Mouse (Mus musculus): Measurements from ENCODE around the gene Fbxl3. TPM values are rescaled to one million over a fixed set of nuclear protein-coding genes. Genes with fewer than 3 reads are reported as not detected.
A peak's percentile ranks its signal among the peaks of the same experiment; 100 is the strongest.

The Fbxl3 gene
- total RNA-seq (2022), result 10 to 100 TPM; 81.8 to 91.9 (median 85.1) TPM

DNA sequence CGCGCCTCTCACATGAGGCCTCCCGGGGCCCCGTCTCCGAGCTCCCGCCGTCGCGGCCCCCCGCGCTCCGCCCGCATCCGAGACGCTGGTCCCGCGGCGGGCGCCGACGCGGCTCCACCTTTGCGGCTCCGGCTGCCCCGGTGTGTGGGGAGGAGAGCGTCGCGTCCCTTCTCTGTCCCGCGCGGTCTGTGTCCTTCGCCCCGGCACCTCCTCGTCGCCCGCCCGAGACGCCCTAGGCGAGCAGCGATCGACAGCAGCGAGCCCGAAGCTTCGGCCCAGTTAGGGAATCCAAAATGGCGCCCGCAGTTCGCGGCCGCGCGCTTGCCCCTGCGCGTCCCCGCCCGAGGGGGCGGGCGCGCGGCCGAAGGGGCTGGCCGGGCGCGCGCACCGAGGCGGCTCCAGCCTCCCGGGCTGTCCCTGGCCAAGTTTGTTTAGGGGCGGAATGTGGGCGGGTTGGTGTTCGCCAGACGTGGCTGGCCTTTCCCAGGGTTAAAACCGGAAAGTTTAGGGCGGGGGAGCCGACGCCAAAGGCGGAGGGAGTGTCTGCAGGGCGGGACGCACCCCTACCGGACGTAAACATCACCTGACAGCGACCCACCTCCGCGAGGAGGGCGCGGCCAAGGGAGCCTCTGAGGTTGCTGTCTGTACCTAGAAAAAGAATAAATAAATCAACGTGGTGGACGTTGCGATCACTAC is at the start of gene Fbxl3:
TSS of gene Fbxl3 (minus strand) at position 329 of the 696 bp plus-strand sequence.
- DNase-seq (ENCODE audit: low spot score in 2 of 2), result peak; percentile 65 to 88

DNA sequence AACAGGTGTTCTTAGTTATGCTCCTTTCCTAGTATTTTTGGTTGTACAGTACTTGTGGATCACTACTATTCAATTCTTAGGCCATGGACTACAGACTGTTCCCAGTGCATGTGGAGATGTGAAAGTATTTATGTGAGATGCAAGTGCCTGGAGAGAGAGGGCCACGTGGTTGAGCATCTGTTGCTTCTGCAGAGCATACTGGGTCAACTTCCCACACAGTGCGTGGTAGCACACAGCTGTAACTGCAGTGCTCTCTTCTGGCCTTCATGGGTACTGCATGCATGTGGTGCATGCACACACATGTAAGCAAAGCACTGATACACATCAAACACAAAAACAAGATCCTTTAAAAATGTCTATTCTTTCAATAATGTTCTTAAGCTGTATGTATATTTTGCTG is 32.6 kb upstream of the Fbxl3 start:
- DNase-seq (ENCODE audit: low spot score in 2 of 2), result no peak

DNA sequence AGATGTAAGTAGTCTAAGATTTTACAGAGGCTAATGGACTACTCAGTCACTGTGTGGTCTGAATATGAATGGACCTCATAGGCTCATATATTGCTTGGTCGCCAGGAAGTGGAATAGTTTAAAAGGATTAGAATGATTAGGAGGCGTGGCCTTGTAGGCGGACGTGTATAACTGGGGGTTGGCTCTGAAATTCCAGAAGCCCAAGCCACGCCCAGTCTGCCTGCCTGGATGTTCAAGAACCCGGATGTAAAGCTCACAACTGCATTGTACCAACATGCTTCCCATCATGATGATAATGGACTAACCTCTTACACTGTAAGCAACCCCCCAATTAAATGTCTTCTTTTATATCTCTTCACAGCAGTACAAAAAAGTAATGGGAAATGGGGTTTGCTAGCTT is 26.4 kb upstream of the Fbxl3 start:
- no peak for DNase-seq (ENCODE audit: low spot score in 2 of 2)

DNA sequence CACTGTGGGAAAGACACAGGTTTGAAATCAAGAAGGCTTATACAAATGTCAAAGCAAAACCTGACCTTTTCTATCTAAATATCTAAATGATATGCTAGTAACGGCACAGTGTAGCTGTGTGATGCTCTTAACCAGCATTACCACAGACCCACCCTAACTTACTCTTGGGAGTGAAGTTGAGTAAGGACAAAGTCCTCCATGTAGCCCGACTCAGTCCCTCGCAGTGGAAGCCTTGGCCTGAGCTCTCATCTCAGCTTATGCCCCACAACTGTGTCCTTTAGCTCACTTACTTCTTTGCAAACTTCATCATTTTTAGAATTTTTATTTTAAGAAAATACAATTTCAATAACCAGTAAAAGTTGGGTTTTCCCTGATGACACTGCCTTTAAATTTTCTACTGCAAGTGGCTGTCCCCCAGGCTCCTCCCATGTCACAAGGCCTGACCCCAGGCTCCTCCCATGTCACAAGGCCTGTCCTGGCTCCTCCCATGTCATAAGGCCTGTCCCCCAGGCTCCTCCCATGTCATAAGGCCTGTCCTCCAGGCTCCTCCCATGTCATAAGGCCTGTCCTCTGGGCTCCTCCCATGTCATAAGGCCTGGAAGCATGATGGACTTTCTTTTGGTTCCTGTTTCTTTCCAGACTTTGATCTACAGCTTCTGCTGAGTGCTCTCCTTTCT is 15.8 kb upstream of the Fbxl3 start:
- no peak for DNase-seq (ENCODE audit: low spot score in 2 of 2)

DNA sequence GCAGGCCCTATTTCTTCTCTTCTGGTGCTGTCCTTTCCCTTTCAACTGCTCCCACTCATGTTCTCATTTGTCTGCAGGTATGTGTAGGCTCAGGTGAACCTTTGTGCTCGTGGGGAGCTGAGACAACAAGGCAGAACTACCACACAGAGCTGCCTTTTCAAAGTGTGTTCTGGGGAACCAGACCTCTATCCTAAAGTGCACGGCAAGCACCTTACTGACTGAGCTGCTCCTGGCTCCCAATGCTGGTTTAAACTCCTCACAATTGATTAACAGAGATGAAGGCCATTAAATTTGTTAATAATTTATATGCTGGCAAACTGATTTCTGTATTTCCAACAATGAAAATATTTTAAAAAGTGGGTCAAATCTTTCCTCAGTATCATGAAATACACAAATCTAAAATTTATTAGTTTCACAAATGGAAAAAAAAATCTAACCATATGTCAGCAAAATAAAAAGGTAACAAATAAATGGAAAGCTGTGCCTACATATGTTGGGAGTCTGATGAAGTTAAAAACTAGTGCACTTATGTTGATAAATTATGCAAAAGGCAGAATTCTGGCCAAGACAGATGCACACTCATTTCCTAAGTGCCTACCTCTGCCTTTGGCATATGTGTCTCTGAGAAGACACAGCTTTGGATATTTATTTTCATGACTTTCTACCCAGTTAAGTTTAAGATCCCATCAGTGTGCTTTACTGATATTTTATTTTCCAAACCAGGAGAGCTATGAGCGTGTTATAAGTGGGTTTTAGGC is 13.4 kb upstream of the Fbxl3 start:
- DNase-seq (ENCODE audit: low spot score in 2 of 2), result no peak

DNA sequence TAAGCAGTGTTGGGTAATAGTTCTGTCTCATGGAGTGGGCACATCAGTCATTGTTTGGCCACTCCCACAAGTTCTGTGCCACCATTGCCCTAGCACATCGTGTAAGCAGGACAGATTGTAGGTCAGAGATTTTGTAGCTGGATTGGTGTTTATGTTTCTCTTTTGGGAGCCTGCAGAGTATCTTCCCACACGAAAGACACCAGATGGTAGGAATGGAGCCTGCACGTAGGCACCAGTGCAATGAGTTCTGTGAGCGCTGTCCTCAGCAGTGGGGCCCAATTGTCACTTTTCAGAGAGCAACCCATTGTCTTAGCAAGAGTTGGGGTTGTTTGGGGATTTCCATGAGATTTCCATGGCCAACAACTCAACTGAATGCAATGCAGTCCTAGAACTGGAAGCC is 10.6 kb upstream of the Fbxl3 start:
- DNase-seq (ENCODE audit: low spot score in 2 of 2), result peak in 1 of 2 experiments; percentile 54

DNA sequence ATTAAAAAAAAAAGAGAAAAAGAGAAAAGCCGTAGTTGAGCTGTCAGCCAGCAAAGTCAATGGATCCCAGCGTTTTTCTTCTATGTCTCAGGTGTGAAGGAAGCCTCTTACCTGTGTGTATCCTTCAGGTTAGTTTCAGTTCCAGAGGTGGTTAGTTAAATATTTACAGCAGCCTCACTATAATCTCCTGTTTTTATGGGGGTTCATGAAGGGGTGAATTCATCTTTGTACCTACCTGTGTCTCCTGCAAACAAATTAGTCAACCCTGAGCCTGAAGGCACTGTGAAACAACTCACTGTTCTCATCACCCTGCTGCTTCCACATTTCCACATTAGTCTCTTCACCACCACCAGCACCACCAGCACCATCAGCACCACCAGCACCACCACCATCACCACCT is 6.9 kb upstream of the Fbxl3 start:
- DNase-seq (ENCODE audit: low spot score in 2 of 2), result no peak

DNA sequence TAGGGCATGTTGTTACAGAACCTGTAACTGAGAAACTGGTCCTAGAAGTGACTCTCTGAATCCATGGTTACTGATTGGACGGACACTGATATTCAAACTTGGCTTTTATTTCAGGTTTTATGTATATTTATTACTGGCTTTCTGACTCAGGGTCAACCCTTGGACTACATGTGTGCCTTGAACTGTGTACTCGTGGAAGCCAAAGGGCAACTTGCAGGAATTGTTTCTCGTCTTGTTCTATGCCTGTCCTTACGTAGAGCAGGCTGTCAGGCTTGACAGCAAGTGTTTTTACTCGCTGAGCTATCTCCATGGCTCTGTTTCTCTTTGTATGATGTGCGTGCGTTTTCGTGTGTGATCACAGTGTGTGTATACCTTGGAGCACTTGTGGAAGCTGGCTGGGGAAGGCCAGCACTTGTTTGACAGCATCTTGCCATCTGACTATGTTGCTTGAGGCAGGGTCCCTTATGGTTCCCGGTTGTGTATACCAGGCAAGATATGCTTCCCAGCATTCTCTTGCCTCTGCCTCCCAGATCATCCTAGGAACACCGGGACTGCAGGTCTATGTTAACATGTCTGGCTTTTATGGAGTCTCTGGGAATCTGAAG is 3.5 kb upstream of the Fbxl3 start:
- DNase-seq (ENCODE audit: low spot score in 2 of 2), result no peak

DNA sequence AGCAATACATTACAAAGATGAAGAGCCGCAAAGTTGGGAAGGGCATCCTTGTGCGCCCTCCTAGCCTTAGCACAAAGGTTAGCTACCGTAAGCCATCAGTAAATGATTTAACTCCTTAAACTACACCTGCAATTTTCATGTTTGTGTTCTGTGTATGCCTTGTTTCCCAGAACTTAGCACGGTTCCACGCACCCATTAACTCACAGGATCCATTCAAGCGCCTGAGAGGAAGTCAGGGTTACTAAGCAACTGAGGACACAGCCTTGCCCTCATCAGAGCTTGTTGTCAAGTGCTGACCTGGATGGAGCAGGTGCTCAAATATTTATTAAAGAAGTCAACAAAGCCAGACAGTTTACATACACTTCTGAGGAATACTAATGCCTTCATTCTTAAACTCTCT is 2.9 kb upstream of the Fbxl3 start:
- no peak for DNase-seq (ENCODE audit: low spot score in 2 of 2)

DNA sequence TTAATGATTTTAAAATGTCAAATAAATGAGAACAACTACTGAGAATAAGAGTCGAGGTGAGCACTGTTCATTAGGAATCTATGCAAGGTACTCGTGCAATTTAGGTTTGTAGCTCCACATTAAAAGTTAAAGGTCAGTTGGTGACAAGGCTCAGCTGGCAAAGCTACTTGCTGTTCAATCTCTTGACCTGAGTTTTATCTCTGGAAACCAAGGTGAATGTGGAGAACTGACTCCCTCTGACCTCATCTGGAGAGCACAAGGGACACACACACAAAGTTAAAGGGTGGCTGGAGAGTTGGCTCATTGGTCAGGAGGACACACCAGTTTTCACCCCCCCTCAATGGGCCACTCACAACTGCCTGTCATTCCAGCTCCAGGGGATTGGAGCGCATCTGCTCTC is 1.8 kb upstream of the Fbxl3 start:
- no peak for DNase-seq (ENCODE audit: low spot score in 2 of 2)

DNA sequence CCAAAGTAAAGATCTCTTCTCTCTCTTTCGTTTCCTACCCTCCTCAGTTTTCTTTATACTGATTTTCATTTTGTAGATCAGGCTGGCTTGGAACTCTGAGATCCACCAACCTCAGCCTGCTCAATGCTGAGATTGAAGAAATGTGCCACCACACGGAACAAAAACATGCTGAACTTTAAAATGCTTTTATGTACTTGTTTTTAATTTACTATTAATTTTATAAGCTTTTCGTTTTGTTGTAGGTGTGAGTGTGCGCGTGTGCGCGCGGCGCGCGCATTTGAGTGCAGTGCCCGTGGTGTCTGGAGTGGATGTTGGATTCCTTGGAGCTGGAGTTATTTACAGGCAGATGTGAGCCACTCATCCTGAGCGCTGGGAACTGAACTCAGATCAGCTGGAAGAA is 930 bp upstream of the Fbxl3 start:
- no peak for DNase-seq (ENCODE audit: low spot score in 2 of 2)

DNA sequence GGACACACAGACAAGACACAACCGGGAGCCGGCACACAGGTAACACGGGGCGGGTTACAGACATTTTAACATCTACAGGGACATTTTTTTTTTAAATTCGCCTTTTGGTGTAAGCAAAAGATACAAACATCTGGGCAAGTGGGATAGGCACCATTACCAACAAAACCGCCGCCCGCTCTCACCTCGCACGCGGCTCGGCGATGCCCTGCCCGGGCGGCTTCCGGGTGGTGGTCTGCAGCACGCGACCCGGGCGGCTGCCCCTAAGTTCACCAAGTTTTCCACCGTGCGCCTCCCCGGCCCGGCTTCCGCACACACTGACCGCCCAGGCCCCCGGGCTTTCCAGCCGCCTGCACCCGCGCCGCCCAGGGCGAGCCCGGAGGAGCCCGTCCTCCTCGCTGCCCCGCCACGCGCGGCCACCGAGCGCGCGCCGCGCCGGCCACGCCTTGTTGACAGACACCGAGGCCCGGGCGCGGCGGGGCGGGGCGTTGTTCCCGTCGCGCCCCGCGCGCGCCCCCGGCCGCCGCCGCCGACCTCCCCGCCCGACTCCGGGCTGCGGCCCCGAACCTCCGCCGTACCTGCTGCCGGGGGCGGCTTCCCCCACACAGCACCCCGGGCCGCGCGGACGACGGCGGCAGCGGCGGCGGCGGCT is 655 bp downstream of the Fbxl3 start:
- DNase-seq (ENCODE audit: low spot score in 2 of 2), result peak; percentile 60 to 81

DNA sequence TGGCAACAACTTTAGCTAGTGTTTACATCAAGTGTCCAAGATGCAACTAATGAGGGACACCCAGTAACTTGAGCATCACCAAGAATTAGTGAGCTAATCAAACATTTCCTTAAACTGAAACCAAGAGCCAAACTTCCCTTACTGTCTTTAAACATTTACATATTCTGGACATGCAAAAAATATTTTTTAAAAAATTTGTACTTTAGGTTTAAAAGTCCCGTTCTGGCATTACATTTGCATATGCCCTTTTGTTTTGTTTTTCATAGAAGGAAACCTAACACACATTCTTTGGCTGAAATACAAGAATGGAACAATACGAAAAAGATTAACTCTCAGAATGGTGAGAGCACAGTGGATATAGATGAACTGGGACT is 1.2 kb downstream of the Fbxl3 start:
- DNase-seq (ENCODE audit: low spot score in 2 of 2), result no peak

DNA sequence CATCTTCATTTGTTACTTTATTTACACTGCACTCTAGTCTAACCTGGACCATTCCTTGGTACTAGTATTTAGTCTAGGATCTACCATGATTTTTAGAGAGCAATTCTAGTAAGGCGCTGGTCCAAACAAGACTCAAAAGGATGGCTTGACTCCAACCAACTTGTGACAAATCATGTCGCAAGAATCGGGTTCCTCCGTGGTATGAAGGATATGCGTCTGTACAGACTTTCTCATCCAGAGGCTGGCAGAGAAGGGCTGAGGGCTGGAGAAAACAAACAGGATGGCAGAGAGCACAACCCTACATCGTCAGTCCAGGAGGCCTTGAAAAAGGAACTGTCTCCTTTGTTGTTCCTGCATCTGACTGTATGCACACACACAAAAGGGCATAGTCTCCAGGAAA is 2.7 kb downstream of the Fbxl3 start:
- no peak for DNase-seq (ENCODE audit: low spot score in 2 of 2)

DNA sequence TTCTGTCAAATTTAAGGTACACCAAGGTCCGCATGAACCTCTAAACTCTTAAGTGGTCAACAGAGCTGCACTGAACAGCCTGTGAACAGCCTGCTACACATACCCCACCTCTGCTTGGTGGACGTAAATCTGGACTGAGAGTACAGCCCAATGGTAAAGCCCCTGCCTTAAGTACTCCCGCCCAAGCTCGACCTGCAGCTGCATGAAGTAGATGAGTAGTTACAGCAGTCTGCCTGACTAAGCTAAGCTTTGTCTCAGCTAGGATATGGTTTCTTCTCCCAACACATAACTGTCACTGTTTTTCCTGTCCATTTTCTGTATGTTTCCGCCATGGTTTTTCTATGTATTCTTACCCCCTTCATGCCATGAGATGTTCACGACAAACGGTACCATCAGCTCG is 3.5 kb downstream of the Fbxl3 start:
- no peak for DNase-seq (ENCODE audit: low spot score in 2 of 2)

DNA sequence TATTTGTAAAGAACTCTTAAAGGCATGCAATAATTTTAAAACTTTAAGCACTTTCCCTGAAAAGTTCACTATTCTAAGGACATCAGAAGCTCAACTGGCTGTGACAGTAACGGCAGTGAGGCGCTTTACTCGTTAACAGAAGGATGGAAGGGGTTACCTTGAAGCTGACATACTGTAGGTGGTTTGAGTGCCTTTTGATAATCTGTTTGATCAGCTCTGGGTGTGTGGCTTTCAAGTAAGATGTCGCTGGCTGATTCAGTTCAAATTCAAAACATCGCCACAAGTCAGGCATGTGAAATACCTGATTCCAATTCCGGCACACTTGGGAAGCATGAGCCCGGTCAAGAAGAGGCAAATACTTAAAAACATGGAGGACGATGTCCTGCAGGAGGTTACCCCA is 4.3 kb downstream of the Fbxl3 start:
- no peak for DNase-seq (ENCODE audit: low spot score in 2 of 2)

DNA sequence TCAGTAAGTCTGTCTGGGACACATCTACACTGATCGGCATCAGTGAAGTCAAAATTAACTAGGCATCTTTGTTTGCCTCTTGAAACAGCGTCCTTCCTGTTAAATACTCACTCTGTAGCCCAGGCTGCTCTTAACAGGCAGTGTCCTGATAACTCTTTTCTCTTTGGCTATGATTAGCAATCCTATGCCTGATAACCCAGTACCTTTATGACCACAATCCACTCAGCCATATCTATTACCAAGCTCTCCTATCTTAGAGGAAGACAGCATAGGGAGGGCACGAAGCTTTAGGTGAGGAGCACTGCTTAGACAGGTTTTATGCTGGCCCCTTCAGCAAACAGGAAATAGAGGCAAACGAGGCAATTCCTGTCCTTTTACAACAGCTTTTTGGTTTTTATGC is 5.7 kb downstream of the Fbxl3 start:
- DNase-seq (ENCODE audit: low spot score in 2 of 2), result no peak

DNA sequence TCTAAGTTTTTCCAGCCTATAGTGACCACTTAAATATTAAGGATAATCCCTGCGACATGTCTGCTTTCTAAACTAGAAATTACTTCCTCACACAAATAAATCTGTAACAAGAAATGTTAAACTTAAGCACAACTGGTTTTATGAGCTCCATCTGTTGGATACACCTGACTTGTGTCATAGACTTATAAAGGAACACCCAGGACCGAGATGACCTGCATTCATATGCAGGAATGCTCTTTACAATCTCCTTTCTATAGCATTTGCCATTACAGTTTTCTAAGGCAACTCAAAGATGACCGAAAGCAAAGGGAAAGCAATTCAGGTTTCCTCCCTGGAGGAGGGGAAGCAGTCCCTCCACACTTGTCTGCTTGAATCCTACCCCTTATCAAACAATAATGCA is 6.1 kb downstream of the Fbxl3 start:
- no peak for DNase-seq (ENCODE audit: low spot score in 2 of 2)

DNA sequence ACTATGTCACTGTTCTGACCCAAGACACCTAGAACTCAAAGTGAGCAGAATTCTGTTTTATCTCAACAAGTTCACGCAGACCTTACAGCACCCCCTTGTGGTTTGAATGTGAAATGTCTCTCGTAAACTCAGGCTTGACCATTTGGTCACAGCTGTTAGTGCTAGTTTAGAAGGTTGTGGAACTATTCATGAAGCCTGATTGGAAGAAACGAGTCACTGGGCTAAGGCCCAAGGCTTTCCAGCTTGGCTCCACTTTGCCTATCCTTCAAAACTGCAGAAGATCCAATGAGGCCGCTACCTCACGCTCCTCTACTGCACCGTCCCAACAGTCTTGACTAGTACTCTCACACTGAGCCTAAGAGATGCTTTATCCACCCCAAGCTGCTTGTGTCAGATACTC is 10.7 kb downstream of the Fbxl3 start:
- DNase-seq (ENCODE audit: low spot score in 2 of 2), result no peak

DNA sequence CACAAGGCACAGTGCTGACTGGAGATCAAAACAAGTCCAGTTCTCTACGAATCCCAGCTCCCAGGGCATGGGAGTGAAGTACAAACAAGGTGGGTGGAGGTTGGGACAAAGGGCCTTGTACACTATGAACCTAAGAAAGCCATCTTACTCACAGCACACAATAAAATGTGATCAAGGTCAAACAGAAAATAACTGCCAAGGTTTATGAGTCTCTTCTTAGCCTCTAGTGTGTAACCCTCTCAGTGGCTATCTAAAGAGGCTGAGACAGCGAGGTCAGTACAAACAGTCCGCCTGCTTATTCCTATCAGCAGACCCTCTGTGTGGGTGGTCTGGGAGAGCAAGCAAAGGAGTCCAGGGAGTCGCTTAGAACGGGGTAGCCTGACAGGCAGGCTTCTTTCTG is 11.5 kb downstream of the Fbxl3 start:
- DNase-seq (ENCODE audit: low spot score in 2 of 2), result no peak

DNA sequence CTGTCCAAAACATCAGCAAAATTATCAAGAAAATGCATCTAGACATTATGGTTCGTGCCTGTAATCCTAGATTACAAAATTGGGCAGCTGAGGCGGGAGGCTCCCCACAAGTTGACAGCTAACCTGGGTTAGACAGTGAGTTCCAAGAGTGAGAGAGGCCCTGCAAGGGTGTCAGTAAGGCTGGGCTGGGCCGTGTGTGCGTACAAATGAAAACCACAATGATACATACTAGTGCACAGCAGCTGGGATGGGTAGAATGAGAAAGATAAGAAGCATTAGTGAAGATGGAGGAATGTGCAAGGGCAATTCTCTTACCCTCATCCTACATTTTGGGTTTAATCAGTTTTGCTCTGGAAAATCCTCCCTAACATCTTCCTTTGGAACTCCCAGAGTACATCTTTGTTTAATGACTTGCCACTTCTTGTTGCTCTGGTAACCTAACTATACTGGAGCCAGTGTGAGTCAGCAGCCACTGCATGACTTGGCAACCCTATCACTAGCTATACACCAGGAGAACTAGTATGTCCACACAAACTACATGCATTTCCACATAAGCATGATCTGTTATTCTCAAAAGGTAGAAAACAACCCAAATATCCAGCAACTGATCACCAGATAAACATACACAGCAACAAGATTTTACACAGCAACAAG is 12.6 kb downstream of the Fbxl3 start:
- DNase-seq (ENCODE audit: low spot score in 2 of 2), result no peak

All from left cerebral cortex, adult 8-10 months (tissue).